Mouse (Mus musculus) C2C12 (cell line): Measurements from ENCODE around the gene Smoc1.

ENCODE experiments used
- CTCF ChIP-seq: IDR thresholded peaks from one replicate; pipeline ENCODE4 v1.5.1; 2011; ENCODE audit not compliant: control insufficient read depth, insufficient read depth, insufficient read length
- FOSL1 ChIP-seq: IDR thresholded peaks from one replicate; pipeline ENCODE4 v1.8.0; 2011; ENCODE audit warnings: mild to moderate bottlenecking, low read length; ENCODE audit not compliant: poor library complexity, insufficient read depth, severe bottlenecking
- USF1 ChIP-seq: IDR thresholded peaks from one replicate; pipeline ENCODE4 v1.6.1; 2011; ENCODE audit warnings: low read depth, mild to moderate bottlenecking, control low read depth, moderate library complexity

- no peak for TF ChIP-seq USF1
- TF ChIP-seq CTCF: no peak
- no peak for TF ChIP-seq FOSL1
These were observed 7.2 kb upstream of the Smoc1 start for GRCm38 (mm10) chr12:81019280-81019935.
